Mouse (Mus musculus): ENCODE results near the gene Mpp3. TPM values are rescaled to one million over a fixed set of nuclear protein-coding genes. Genes with fewer than 3 reads are reported as not detected.

Mpp3 gene
- polyA plus RNA-seq (2014; fragmentation: Illumina TruSeq; extraction: RNeasy Lipid Tissue Mini Kit (QIAGEN cat#74804); ENCODE audit: low read depth, low replicate concordance) = 3.4 TPM

DNA sequence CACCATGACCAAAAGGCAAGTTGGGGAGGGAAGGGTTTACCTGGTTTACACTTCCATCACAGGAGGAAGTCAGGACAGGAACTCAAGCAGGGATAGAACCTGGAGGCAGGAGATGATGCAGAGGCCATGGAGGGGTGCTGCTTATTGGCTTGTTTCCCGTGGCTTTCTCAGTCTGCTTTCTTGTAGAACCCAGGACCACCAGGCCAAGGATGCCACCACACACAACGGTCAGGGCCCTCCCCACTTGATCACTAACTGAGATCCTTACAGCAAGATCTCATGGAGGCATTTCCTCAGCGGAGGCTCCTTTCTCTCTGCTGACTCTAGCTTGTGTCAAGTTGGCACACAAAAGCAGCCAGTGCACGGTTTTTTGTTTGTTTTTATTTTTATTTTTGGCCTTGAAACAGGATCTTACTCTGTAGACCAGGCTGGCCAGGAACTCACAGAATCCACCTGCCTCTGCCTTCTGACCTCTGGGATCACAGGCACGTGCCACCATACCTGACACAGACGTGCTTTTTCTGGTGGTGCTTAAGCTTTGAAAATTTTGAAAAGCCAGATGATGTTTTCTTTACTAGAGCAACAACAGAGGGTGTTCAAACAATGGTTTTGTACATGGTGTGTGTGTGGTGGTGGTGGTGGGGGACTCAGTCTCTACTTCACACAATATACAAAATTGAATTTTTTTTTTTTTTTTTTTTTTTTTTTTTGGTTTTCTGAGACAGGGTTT lies at the start of gene Mpp3:
Mpp3 (minus strand) TSS at position 375 of the 730 bp plus-strand sequence.

DNA sequence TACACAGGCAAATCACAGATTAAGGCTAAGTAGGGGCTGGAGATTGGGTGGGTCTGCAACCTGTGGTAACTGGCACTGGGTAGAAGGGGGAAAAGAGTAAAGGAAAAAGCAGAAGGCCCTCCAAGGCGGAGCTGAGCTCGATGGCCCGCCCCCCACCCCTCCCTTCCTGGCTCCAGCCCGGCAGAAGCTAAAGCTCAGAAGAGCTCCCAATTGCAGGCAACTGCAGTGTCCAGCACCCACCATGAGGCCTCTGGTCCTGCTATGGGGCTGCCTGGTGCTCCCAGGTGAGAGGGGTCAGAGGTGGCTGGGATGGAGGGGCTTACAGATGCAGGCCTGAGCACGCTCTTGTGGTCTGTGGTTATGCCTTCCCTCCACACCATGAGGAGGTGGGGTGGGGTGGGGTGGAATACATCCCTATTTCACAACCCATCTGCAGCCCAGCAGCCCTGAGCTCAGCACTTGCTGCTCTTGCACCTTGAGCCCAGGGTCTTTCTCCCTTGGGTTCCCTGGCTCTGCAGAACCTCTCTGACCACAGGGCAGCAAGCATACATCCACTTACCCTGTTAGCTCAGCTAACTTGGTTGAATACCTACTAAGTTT lies 13.2 kb upstream of the Mpp3 start, which contains the start of gene Cd300lg:
Cd300lg (plus strand) TSS at position 160 of the 600 bp plus-strand sequence.

GRCm38 (mm10) chr11:101986913-101987312 lies 41.3 kb downstream of the Mpp3 start, which contains the start of gene Dusp3:
Gene Dusp3, minus strand, starts transcription at chr11:101987013.

DNA sequence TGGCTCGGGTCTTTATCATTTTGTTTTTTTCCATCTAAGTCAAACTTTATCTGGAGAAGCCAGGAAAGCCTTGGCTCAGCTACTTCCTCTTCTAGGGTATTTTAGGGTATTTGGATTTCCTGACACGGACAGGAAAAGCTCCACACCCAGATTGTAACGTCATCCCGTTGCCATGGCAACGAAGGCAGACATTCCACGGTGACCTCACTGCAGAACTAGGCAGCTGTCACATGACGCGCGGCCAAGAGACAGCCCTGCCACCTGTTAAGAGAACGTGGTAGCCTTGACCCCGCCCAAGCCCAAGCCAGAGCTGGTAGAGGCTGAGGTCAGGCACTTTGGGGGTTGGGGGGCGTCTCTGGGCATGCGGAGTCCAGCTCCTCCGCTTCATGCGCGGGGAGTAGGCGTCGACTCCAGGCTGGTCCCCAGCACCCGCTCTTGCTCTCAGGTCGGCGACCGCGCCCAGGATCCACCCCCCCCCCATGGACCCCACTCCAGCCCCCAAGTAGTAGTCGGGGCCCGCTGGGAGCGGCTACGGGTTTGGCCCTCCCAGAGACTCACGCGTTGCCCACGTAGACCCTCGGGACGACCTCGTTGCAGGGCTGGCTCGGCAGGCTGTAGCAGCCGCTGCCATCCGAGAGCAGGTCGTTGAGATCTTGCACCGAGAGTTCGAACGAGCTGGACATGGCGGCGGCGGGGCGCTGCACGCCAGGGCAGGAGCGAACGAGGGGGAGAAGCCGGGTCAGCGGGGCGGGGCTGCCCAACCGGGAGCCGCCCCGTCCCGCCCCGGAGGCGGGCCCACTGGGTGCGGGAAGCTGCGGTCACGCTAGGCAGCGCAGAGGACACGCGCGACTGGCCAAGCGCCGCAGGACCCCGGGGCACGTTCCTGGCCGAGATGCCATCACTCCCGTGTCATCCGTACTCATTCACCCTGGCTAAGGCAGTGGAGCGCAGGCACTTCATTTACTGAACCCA lies 43.9 kb downstream of the Mpp3 start, which contains the start of gene Cfap97d1:
Cfap97d1 (plus strand) TSS at position 226 of the 972 bp plus-strand sequence.

DNA sequence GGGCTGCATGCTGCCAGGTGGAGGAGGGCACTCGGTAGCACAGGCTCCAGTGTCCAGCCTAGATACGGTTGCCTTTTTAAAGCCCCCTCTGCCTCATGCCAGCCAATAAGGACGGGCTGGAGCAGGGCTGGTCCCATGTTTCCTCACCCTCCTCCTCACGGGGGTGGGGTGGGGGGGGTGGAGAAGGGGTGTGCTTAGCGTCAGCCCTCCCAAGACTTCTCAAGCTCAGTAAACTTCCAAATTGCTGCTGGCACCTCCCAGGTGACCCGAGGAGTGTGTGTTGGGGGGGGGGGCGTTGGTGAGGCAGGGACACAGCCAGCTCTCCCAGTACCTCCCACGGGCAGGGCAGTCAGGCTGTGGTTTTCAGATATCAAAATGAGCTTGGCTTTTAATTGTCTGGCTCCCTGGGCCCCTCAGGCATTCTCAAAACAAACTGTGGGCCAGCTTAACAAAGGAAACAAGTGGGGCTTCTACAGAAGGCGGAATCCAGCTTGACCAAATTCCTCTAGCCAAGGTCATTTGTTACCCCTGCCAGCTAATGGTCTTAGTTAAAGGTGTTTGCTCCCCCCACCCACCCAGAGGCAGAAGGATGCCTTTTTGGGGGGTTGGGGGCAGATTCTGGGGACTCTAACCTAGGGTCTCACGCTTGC lies 61.2 kb downstream of the Mpp3 start, which contains the start of gene Sost:
Sost (minus strand) TSS at position 51 of the 650 bp plus-strand sequence.

Other genes with a start within 250 kb of the Mpp3 start
- 0.47 TPM for gene Etv4, start 243.1 kb downstream of the Mpp3 start, polyA plus RNA-seq (2014; fragmentation: Illumina TruSeq; extraction: RNeasy Lipid Tissue Mini Kit (QIAGEN cat#74804); ENCODE audit: low read depth, low replicate concordance)
- gene Meox1, start 134.1 kb downstream of the Mpp3 start, polyA plus RNA-seq (2014; fragmentation: Illumina TruSeq; extraction: RNeasy Lipid Tissue Mini Kit (QIAGEN cat#74804); ENCODE audit: low read depth, low replicate concordance) = 14.2 TPM
- 7.0 TPM for gene Sost, start 61.4 kb downstream of the Mpp3 start, polyA plus RNA-seq (2014; fragmentation: Illumina TruSeq; extraction: RNeasy Lipid Tissue Mini Kit (QIAGEN cat#74804); ENCODE audit: low read depth, low replicate concordance)
- gene Cfap97d1, start 44.2 kb downstream of the Mpp3 start, polyA plus RNA-seq (2014; fragmentation: Illumina TruSeq; extraction: RNeasy Lipid Tissue Mini Kit (QIAGEN cat#74804); ENCODE audit: low read depth, low replicate concordance) = not detected
- 71.2 TPM for gene Dusp3, start 41.4 kb downstream of the Mpp3 start, polyA plus RNA-seq (2014; fragmentation: Illumina TruSeq; extraction: RNeasy Lipid Tissue Mini Kit (QIAGEN cat#74804); ENCODE audit: low read depth, low replicate concordance)
- gene Cd300lg, start 13.0 kb upstream of the Mpp3 start, polyA plus RNA-seq (2014; fragmentation: Illumina TruSeq; extraction: RNeasy Lipid Tissue Mini Kit (QIAGEN cat#74804); ENCODE audit: low read depth, low replicate concordance) = 86.6 TPM
- gene Mpp2, start 60.1 kb upstream of the Mpp3 start, polyA plus RNA-seq (2014; fragmentation: Illumina TruSeq; extraction: RNeasy Lipid Tissue Mini Kit (QIAGEN cat#74804); ENCODE audit: low read depth, low replicate concordance) = 3.6 TPM
- gene Ppy, start 72.9 kb upstream of the Mpp3 start, polyA plus RNA-seq (2014; fragmentation: Illumina TruSeq; extraction: RNeasy Lipid Tissue Mini Kit (QIAGEN cat#74804); ENCODE audit: low read depth, low replicate concordance) = not detected
- not detected for gene Pyy, start 79.4 kb upstream of the Mpp3 start, polyA plus RNA-seq (2014; fragmentation: Illumina TruSeq; extraction: RNeasy Lipid Tissue Mini Kit (QIAGEN cat#74804); ENCODE audit: low read depth, low replicate concordance)
- not detected for gene Nags, start 117.1 kb upstream of the Mpp3 start, polyA plus RNA-seq (2014; fragmentation: Illumina TruSeq; extraction: RNeasy Lipid Tissue Mini Kit (QIAGEN cat#74804); ENCODE audit: low read depth, low replicate concordance)
- 13.3 TPM for gene Tmem101, start 127.9 kb upstream of the Mpp3 start, polyA plus RNA-seq (2014; fragmentation: Illumina TruSeq; extraction: RNeasy Lipid Tissue Mini Kit (QIAGEN cat#74804); ENCODE audit: low read depth, low replicate concordance)
- 22.0 TPM for gene Lsm12, start 156.8 kb upstream of the Mpp3 start, polyA plus RNA-seq (2014; fragmentation: Illumina TruSeq; extraction: RNeasy Lipid Tissue Mini Kit (QIAGEN cat#74804); ENCODE audit: low read depth, low replicate concordance)
- 42.9 TPM for gene G6pc3, start 161.2 kb upstream of the Mpp3 start, polyA plus RNA-seq (2014; fragmentation: Illumina TruSeq; extraction: RNeasy Lipid Tissue Mini Kit (QIAGEN cat#74804); ENCODE audit: low read depth, low replicate concordance)
- gene Hdac5, start 201.7 kb upstream of the Mpp3 start, polyA plus RNA-seq (2014; fragmentation: Illumina TruSeq; extraction: RNeasy Lipid Tissue Mini Kit (QIAGEN cat#74804); ENCODE audit: low read depth, low replicate concordance) = 100 TPM
- gene BC030867, start 220.4 kb upstream of the Mpp3 start, polyA plus RNA-seq (2014; fragmentation: Illumina TruSeq; extraction: RNeasy Lipid Tissue Mini Kit (QIAGEN cat#74804); ENCODE audit: low read depth, low replicate concordance) = 0.45 TPM
- 0.86 TPM for gene Asb16, start 240.3 kb upstream of the Mpp3 start, polyA plus RNA-seq (2014; fragmentation: Illumina TruSeq; extraction: RNeasy Lipid Tissue Mini Kit (QIAGEN cat#74804); ENCODE audit: low read depth, low replicate concordance)

All from heart, adult 10 weeks (tissue).